Mouse (Mus musculus) stomach, postnatal 0 days (tissue): ENCODE measurements around the gene Efcab6.

ENCODE experiments used
- CTCF ChIP-seq: IDR thresholded peaks from 2 replicates; pipeline ENCODE4 v1.5.1; 2016; ENCODE audit warnings: antibody characterized with exemption, low read depth, mild to moderate bottlenecking, moderate library complexity
- EP300 ChIP-seq: optimal IDR thresholded peaks from 2 replicates; pipeline ENCODE3; 2016; ENCODE audit warnings: antibody characterized with exemption

GRCm38 (mm10) chr15:83949729-83950491 lies 115.3 kb downstream of the Efcab6 start:
- no peak for TF ChIP-seq EP300
- no peak for TF ChIP-seq CTCF
